Mouse (Mus musculus) neural tube, embryonic 11.5 days (tissue): ENCODE measurements at regions not wholly inside any gene's neighbourhood (a gene's known extent, or its start where the extent isn't known, plus 50 kb on each side); places are given as distances from the start of the nearest gene placed in this dataset.
A peak's percentile ranks its signal among the peaks of the same experiment; 100 is the strongest.

ENCODE experiments used
- ATAC-seq: fragments of 200-750 bp; cut with Nextera tagmentation; 2 replicates; pipeline ENCODE4 v1.8.0; 2017; ENCODE audit warnings: moderate number of reproducible peaks, mild to moderate bottlenecking, moderate TSS enrichment, moderate library complexity; ENCODE audit not compliant: insufficient read depth, low FRiP score, low TSS enrichment
- DNase-seq: peaks from one replicate; pipeline ENCODE4 v3.0.0-alpha.2; 2015; ENCODE audit warnings: low spot score
- H3K27ac ChIP-seq: fragments of 300-500 bp; sonication (generic); 2 replicates; pipeline ENCODE4 v1.5.1; 2014; ENCODE audit warnings: low read depth, mild to moderate bottlenecking, low read length
- H3K27me3 ChIP-seq: fragments of 300-500 bp; sonication (generic); 2 replicates; pipeline ENCODE4 v1.6.1; 2014; ENCODE audit warnings: mild to moderate bottlenecking, low read length, mixed read lengths; ENCODE audit not compliant: control insufficient read depth, insufficient read depth
- H3K36me3 ChIP-seq: fragments of 300-500 bp; sonication (generic); 2 replicates; pipeline ENCODE4 v1.6.1; 2014; ENCODE audit warnings: mild to moderate bottlenecking, low read length, moderate library complexity, mixed read lengths; ENCODE audit not compliant: control insufficient read depth, insufficient read depth
- H3K4me1 ChIP-seq: fragments of 300-500 bp; sonication (generic); 2 replicates; pipeline ENCODE4 v1.6.1; 2014; ENCODE audit warnings: low read length, mixed read lengths; ENCODE audit not compliant: control insufficient read depth, insufficient read depth
- H3K4me2 ChIP-seq: fragments of 300-500 bp; sonication (generic); 2 replicates; pipeline ENCODE4 v1.6.1; 2014; ENCODE audit warnings: low read depth, mild to moderate bottlenecking, moderate library complexity
- H3K4me3 ChIP-seq: fragments of 300-500 bp; sonication (generic); 2 replicates; pipeline ENCODE4 v1.5.1; 2014; ENCODE audit warnings: low read depth, low read length
- H3K9ac ChIP-seq: fragments of 300-500 bp; sonication (generic); 2 replicates; pipeline ENCODE4 v1.6.1; 2014; ENCODE audit warnings: mild to moderate bottlenecking, low read length
- H3K9me3 ChIP-seq: fragments of 300-500 bp; sonication (generic); 2 replicates; pipeline ENCODE4 v1.6.1; 2016; ENCODE audit warnings: low read length; ENCODE audit not compliant: control insufficient read depth
- WGBS: fragments of 180-500 bp; shearing (Covaris S2); extraction: QIAGEN DNeasy Blood & Tissue Kit; methylation state at CpG from one replicate; pipeline ENCODE4 v1.1.7; 2014; 5-methylcytosine and 5-hydroxymethylcytosine counted together

DNA sequence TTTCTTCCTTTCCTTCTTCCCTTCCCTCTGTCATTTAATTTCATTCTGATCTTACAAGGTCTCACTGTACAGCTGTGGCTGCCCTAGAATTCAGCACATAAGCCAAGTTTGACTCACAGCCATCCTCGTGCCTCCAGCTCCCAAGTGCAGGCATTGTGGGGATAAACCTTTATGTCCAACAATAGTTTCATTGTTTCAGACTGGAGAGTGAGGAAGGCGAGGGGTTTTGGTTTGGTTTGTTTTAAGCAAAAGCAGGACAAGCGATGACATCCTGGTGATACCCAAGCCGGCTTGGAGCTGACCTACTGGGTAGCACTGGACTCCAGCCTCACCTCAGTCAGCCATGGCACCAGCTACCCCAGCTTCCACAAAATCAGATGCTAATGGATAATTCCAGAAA is 1603.5 kb upstream of the Gulo start:
- Histone ChIP-seq H3K27ac (no peak overlapping the region), H3K9me3 (no peaks in the 10 kb centered on the region), H3K4me3 (no peak overlapping the region), H3K9ac (no peak overlapping the region), H3K36me3 (no peaks in the 10 kb centered on the region), H3K4me1 (peaks cover 15% of the 10 kb centered on the region), H3K27me3 (no peaks in the 10 kb centered on the region), H3K4me2 (no peak overlapping the region)
- 46% methylated on average over 4 of the region's 4 CpGs for WGBS
- DNase-seq (no peak), ATAC-seq (no peak)

GRCm38 (mm10) chr14:67608262-67608661 is 1599.3 kb upstream of the Gulo start:
- 20% methylated on average over 20 of the region's 20 CpGs for WGBS
- no peak overlapping the region for H3K9ac ChIP-seq
- H3K4me2 ChIP-seq: peak overlapping the region; percentile 32
- no peaks in the 10 kb centered on the region for H3K27me3 ChIP-seq
- H3K4me3 ChIP-seq: peak overlapping the region; percentile 22; the same call in 1 of the 2 replicates
- DNase-seq (no peak), ATAC-seq (no peak)
- peaks cover 11% of the 10 kb centered on the region for H3K4me1 ChIP-seq
- H3K9me3 ChIP-seq: no peaks in the 10 kb centered on the region
- H3K36me3 ChIP-seq: no peaks in the 10 kb centered on the region
- H3K27ac ChIP-seq: no peak overlapping the region

DNA sequence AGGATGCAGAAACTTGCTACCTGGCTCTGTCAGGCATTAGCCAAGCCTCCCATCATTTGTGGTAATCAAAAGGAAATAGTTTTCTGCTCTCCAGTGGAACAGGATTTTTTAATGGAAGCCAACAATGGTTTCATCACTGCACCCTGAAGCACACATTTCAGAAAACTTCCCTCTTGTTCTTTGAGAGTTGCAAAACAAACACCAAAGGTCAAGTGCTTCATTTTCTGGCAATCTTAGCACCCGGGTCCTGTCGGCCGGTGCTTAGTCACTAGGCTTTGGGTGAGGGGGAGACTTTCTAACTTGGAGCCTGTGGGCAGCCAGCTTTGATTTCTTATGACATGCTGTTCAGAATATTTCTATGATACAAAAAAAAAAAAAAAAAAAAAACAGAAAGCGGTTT is 1594.0 kb upstream of the Gulo start:
- no peak for DNase-seq
- Histone ChIP-seq H3K36me3 (no peaks in the 10 kb centered on the region), H3K27me3 (no peaks in the 10 kb centered on the region), H3K4me2 (no peak overlapping the region), H3K4me3 (no peak overlapping the region), H3K9ac (no peak overlapping the region), H3K4me1 (peaks cover under 1% of the 10 kb centered on the region; the same call in 1 of the 2 replicates), H3K9me3 (no peaks in the 10 kb centered on the region), H3K27ac (no peak overlapping the region)
- ATAC-seq: no peak
- 83% methylated on average over 4 of the region's 4 CpGs for WGBS

GRCm38 (mm10) chr14:67599734-67600133 is 1590.7 kb upstream of the Gulo start:
- H3K4me2 ChIP-seq: no peak overlapping the region
- DNase-seq (no peak), ATAC-seq (no peak)
- no peaks in the 10 kb centered on the region for H3K27me3 ChIP-seq
- H3K9me3 ChIP-seq: no peaks in the 10 kb centered on the region
- H3K9ac ChIP-seq: no peak overlapping the region
- H3K36me3 ChIP-seq: no peaks in the 10 kb centered on the region
- 34% methylated on average over 4 of the region's 4 CpGs for WGBS
- no peak overlapping the region for H3K27ac ChIP-seq
- no peaks in the 10 kb centered on the region for H3K4me1 ChIP-seq
- no peak overlapping the region for H3K4me3 ChIP-seq

- no peak for ATAC-seq
- 77% methylated on average over 11 of the region's 11 CpGs for WGBS
These were observed 1579.6 kb upstream of the Gulo start for GRCm38 (mm10) chr14:67588627-67589026.

GRCm38 (mm10) chr14:67584456-67585048 is 1575.5 kb upstream of the Gulo start:
- ATAC-seq: no peak
- Histone ChIP-seq H3K27ac (no peak overlapping the region), H3K9ac (no peak overlapping the region), H3K4me3 (no peak overlapping the region), H3K9me3 (no peaks in the 10 kb centered on the region), H3K36me3 (no peaks in the 10 kb centered on the region), H3K4me1 (no peaks in the 10 kb centered on the region), H3K4me2 (no peak overlapping the region), H3K27me3 (no peaks in the 10 kb centered on the region)
- no peak for DNase-seq
- 64% methylated on average over 14 of the region's 14 CpGs for WGBS

More at GRCm38 (mm10) chr14:67588627-67589026, 1579.6 kb upstream of the Gulo start:
- no peak for DNase-seq
- Histone ChIP-seq H3K4me2 (no peak overlapping the region), H3K36me3 (no peaks in the 10 kb centered on the region), H3K27ac (no peak overlapping the region), H3K9me3 (no peaks in the 10 kb centered on the region), H3K4me3 (no peak overlapping the region), H3K27me3 (no peaks in the 10 kb centered on the region), H3K9ac (no peak overlapping the region), H3K4me1 (no peaks in the 10 kb centered on the region)

DNA sequence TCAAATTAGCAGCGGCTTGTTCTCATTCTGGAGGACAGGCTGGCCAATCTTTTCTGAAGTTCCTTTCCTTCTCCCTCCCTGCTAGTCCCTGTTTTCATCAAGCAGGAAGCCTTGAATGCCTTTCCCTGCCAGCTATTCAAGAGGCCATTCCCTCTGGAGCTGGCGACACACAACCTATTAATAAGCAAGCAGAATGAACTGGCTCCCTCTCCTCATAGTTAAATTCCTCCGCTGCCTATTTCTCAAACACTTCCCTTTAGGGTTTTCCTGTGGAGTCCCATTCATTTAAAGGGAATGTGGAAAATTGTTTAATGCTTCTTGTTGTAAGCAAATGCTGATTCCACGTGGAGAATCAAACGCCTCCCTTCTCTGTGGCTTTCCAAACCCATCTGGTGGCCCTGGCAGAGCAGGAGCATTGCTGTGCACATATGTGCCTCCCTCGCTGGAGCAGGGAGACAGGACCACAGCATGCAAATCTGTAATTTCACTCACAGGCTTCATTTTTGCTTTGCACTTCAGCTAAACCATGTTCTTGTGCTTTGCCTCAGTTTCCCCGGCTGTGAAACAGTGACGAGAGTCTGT is 1573.3 kb upstream of the Gulo start:
- Histone ChIP-seq H3K27ac (no peak overlapping the region), H3K36me3 (no peaks in the 10 kb centered on the region), H3K9me3 (no peaks in the 10 kb centered on the region), H3K4me2 (no peak overlapping the region), H3K9ac (no peak overlapping the region), H3K27me3 (no peaks in the 10 kb centered on the region), H3K4me3 (no peak overlapping the region), H3K4me1 (no peaks in the 10 kb centered on the region)
- DNase-seq (no peak), ATAC-seq (no peak)
- WGBS: 80% methylated on average over 8 of the region's 8 CpGs

DNA sequence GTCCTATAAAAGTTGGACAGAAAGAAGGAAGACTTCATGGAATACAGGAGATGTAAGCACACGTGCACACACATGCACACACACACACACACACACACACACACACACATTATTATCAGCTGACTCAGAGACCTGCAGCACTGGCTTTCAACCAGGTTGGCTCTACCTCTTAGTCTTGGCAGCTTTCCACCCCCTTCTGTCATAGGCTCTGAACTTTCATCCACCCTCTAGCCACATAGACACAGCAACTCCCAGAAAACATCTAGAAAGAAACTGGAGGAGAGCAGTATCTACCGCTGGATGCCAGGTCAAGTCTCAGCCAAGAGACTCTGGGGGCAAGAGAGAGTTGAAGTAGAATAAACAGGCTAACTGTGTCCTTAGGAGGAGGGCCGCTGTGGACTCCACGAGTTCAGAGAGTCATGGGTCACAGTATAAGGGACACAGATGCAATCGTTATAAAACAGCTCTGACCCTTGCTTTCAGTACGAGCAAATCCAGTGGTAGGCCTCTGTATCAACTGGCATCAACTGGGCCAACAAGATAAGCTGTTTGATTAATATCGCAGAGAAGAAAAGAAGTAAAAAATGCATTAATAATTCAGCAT is 1565.4 kb upstream of the Gulo start:
- ATAC-seq (no peak), DNase-seq (no peak)
- Histone ChIP-seq H3K27me3 (0 out of 2 replicates have a peak, but pooled peaks cover 8% of the 10 kb centered on the region), H3K9ac (no peak overlapping the region), H3K36me3 (no peaks in the 10 kb centered on the region), H3K4me2 (no peak overlapping the region), H3K4me3 (no peak overlapping the region), H3K9me3 (no peaks in the 10 kb centered on the region), H3K4me1 (peaks cover 9% of the 10 kb centered on the region), H3K27ac (no peak overlapping the region)
- WGBS: 88% methylated on average over 7 of the region's 7 CpGs

GRCm38 (mm10) chr14:67573451-67573995 is 1564.5 kb upstream of the Gulo start:
- Histone ChIP-seq H3K27me3 (0 out of 2 replicates have a peak, but pooled peaks cover 8% of the 10 kb centered on the region), H3K9ac (no peak overlapping the region), H3K4me2 (no peak overlapping the region), H3K4me1 (peaks cover 16% of the 10 kb centered on the region), H3K9me3 (no peaks in the 10 kb centered on the region), H3K36me3 (no peaks in the 10 kb centered on the region), H3K27ac (no peak overlapping the region), H3K4me3 (no peak overlapping the region)
- 73% methylated on average over 12 of the region's 12 CpGs for WGBS
- ATAC-seq (no peak), DNase-seq (no peak)
